Mouse (Mus musculus) layer of hippocampus, adult 2 months (tissue): ENCODE data around the gene Acsl6. TPM values are rescaled to one million over a fixed set of nuclear protein-coding genes. Genes with fewer than 3 reads are reported as not detected.
"Not testable (repeated sequence)": the region's sequence is repeated elsewhere in the genome, so short reads cannot be mapped to it uniquely, and the experiment has no call there.

Source experiments
- DNase-seq, 2 experiments: peaks; one replicate each; pipeline ENCODE4 v3.0.0; 2022; ENCODE audit warnings: low spot score in 2 of 2
- H3K27ac ChIP-seq: fragments of 200-600 bp; 2 replicates; pipeline ENCODE4 v1.8.1; 2022
- H3K4me3 ChIP-seq: fragments of 200-600 bp; 2 replicates; pipeline ENCODE4 v1.8.1; 2022; ENCODE audit warnings: mild to moderate bottlenecking
- CTCF ChIP-seq: fragments of 200-600 bp; conservative IDR thresholded peaks from 2 replicates; pipeline ENCODE4 v1.8.1; 2022; ENCODE audit warnings: antibody characterized with exemption, mild to moderate bottlenecking, moderate library complexity
- total RNA-seq, 2 experiments: library from RNA; stranded (reverse); gene quantifications; 2 replicates each; pipeline ENCODE4 v1.2.3; 2021

Acsl6 gene
- total RNA-seq, 2 experiments from 2014 or later: 188 to 202 TPM

DNA sequence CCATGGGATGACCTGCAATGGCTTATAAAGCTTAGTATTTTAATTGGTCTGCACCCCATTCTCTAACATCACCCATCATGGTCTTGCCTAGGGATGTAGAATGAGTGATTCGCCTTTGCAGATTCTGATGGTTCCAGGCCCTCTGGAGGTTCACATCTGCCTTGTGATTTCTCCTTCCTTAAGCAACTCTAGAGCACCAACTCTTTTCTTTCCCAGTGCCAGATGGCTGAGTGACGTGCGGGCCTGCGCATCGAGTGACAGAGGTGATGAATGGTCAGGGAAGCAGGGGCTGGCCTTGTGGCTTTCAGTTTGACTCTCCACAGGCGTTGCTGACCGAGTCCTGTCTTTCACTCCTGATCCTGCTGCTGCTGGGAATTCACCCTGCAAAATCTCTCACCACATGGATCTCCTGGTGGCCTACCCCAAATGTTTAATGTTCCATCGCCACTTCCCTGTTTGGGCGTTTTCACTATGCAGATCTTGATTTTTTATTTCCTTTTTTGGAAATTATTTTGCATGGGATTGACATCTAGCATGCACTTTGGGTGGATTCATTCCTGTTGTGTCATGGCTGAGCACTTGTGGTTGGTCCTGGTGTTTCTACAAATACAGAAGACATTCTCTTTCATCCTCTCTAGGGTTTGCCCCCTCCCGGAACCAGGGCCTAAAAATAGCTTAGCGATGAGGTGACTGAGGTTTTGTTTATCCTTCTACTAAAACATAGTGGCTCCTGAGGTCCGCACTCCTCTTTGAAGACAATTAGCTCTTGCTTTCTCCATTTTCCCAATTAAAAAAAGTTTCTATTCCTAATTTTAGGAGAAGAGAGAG is 9.4 kb upstream of the Acsl6 start:
- no peak for DNase-seq

GRCm38 (mm10) chr11:54295971-54296370 is 7.6 kb upstream of the Acsl6 start:
- no peak for TF ChIP-seq CTCF
- DNase-seq: no peak
- Histone ChIP-seq H3K27ac (no peak overlapping the region), H3K4me3 (no peak overlapping the region)

More for the DNA sequence above, 9.4 kb upstream of the Acsl6 start:
- H3K4me3 ChIP-seq: no peak overlapping the region
- H3K27ac ChIP-seq: no peak overlapping the region
- no peak for TF ChIP-seq CTCF

DNA sequence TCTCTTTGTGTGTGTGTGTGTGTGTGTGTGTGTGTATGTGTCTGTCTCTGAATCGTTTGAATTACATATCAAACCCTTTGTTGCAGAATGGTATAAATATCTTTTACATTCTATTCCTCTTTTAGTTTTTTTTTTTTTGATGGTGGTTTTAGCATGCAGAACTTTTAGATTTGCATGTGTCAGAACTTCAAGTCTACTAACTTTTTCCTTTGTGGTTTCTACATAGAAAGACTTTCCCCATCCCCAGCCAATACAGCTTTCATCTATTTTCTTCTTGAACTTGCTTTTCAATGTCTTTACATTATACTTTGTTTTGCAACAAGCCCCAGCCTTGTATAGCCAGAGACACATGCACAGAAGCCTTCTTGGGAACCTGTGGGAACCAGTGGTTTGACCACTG is 6.9 kb upstream of the Acsl6 start:
- H3K27ac ChIP-seq: no peak overlapping the region
- DNase-seq: no peak
- H3K4me3 ChIP-seq: no peak overlapping the region
- no peak for TF ChIP-seq CTCF

DNA sequence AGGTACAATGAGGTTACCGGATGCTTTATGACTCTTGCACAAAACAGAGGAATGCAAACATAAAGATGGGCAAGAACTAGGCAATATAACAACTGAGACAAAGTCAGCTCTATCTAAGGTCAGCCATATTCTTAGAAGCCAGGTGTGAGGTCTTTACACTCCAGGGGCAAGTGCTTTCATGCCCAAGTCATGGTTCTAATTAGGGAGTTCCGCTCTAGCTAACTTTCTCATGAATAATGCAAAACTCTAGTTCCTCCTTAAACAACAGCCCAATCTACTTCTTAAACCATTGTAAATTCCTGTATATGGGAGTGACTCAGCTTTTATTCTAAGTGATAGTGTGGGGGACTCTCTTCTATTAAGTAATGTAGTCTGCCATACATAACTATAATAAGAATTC is 6.1 kb upstream of the Acsl6 start:
- H3K4me3 ChIP-seq, H3K27ac ChIP-seq, DNase-seq: not testable (repeated sequence)

GRCm38 (mm10) chr11:54298777-54299176 is 4.8 kb upstream of the Acsl6 start:
- no peak overlapping the region for H3K27ac ChIP-seq
- no peak overlapping the region for H3K4me3 ChIP-seq
- no peak for DNase-seq
- TF ChIP-seq CTCF: peak; percentile 50

DNA sequence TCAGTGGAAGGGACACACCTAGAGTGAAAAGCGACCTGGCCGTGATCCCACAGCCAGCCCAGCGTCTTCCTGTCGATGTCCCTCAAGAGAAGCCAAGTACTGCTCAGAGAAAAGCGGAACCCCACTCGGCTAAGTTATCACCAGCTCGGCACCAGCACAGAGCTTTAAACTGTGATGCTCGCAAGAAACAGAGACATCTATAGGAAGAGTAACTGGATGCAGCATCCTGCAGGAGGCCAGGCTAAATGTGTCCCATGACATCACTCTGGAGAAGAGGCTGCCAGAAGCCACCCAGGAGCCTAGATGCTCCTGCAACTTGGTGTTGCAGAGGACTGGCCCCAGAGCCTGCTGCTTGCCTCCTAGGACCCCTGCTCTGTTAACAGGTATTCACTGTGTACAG is 1.6 kb upstream of the Acsl6 start:
- Histone ChIP-seq H3K4me3 (no peak overlapping the region), H3K27ac (no peak overlapping the region)
- TF ChIP-seq CTCF: no peak
- no peak for DNase-seq

DNA sequence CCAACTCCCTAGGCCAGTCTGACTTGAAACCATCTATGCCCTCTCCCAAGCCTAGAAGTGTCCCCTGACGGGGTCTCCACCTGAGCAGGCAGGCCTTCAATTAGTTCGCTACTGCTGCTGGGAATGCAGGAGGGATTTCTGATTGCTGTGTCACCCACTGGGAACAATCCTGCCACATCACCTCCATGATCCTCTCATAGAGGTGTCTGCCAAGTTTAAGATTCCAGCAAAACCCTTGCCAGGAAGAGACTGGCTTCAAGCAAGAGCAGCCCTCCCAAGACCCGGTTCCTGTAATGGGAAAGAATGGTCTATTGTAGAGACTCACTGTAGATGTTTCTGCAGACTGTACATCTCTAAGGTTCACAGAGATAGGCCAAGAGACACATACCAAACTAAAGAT is 992 bp upstream of the Acsl6 start:
- TF ChIP-seq CTCF: no peak
- H3K4me3 ChIP-seq: no peak overlapping the region
- DNase-seq: no peak
- no peak overlapping the region for H3K27ac ChIP-seq

DNA sequence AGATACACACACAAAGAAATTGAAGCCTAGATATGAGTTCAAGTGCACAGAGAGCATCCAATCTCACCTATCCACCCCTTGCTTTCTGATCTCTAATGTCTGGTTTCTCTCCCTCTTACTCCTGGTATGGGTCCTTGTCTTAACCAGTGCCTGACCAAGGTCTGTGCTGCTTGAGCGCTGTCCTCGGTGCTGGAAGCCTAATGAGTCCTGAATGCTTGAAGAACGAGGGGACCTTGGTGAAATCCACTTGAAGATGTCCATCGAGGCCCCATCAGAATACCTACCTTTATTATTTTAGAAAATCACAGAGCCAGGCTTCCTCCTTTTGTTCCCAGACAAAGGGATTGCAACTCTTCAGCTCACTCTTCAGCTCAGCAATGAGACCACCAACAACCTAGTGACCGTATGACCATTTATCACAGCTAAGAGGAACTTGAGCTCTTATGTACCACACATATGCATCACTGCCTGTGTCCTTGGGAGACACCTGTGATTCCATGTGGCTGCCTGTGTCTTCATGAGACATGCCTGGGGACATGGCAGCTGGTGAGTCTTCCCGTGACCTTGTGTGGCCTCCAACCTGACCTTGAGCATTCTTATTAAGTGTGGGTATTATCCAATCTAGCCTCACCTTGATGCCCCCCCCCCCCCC is 396 bp upstream of the Acsl6 start:
- peak overlapping the region; percentile 93; the same call in 1 of the 2 replicates for H3K27ac ChIP-seq
- no peak for TF ChIP-seq CTCF
- DNase-seq: no peak

DNA sequence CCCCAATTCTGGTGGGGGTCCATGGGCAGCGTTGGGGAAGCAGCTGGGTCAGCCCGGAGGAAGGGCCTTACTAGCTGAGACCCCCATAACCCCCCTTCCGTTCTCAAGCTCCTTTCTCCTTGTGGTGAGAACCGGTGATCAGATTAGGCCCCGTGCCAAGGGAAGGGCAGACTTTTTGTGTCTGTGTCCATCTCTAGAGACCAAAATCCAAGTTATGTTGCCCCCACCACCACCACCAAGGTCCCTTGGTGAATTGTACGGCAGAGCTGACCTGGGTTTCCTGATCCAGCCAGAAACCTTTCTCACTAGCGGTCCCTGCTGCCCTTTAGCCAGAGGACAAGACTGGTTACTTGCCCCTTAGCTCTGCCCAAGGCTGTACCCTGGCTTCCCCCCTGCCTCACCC is 874 bp downstream of the Acsl6 start:
- no peak for DNase-seq
- TF ChIP-seq CTCF: no peak
- Histone ChIP-seq H3K27ac (peak overlapping the region; percentile 93), H3K4me3 (peak overlapping the region; percentile 65)

More for the DNA sequence above, 396 bp upstream of the Acsl6 start:
- peak overlapping the region; percentile 65; the same call in 1 of the 2 replicates for H3K4me3 ChIP-seq

GRCm38 (mm10) chr11:54305331-54305730 is 1.7 kb downstream of the Acsl6 start:
- no peak for DNase-seq
- peak overlapping the region; percentile 93; the same call in 1 of the 2 replicates for H3K27ac ChIP-seq

DNA sequence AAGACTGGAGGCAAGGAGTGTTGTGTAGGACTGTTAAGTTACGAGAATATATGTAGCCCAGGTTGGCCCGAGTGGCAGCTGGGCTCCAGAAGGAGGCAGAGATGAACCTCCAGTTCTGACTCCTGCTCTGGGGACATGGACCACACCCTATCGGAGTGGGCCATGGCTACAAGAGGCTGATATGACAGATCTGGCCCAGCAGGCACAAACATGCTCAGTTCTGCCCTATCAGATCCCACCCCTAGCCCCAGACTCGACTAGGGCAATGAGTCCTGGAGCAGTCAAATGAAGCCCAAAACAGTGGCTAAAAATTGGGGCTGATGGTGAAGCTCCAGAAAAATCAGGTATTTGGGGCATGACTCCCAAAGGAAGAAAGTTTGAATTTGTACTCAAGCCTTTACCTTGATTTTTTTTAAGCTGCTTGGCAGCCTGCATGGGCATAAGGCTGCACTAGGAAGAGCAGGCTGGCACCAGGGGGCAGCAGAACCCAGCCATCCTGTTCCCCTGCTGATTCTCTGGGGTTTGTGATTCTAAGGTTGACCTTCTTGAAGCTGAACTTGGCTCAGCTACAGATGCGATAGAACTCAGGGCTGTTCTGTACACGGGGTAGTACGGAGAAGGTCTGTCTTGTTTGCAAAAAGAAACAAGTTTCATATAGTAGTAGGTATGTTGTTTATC is 3.7 kb downstream of the Acsl6 start:
- peak; percentile 91 for TF ChIP-seq CTCF
- Histone ChIP-seq H3K4me3 (no peak overlapping the region), H3K27ac (peak overlapping the region; percentile 5; the same call in 1 of the 2 replicates)
- DNase-seq: peak; percentile 45 to 66

More at GRCm38 (mm10) chr11:54305331-54305730, 1.7 kb downstream of the Acsl6 start:
- TF ChIP-seq CTCF: no peak
- H3K4me3 ChIP-seq: peak overlapping the region; percentile 65

GRCm38 (mm10) chr11:54310588-54310987 is 7.0 kb downstream of the Acsl6 start:
- peak overlapping the region; percentile 88 for H3K27ac ChIP-seq
- no peak for TF ChIP-seq CTCF
- no peak for DNase-seq
- H3K4me3 ChIP-seq: no peak overlapping the region

- H3K27ac ChIP-seq: peak overlapping the region; percentile 88
- peak; percentile 51 to 77 for DNase-seq
- TF ChIP-seq CTCF: no peak
- no peak overlapping the region for H3K4me3 ChIP-seq
These were observed 8.4 kb downstream of the Acsl6 start for GRCm38 (mm10) chr11:54312021-54312420.
